Mouse (Mus musculus) inflammation-experienced regulatory T-cells, adult 6 months (primary cell): ENCODE data around the gene Npr2. TPM values are rescaled to one million over a fixed set of nuclear protein-coding genes. Genes with fewer than 3 reads are reported as not detected.

ENCODE experiments used
- ATAC-seq: one replicate; pipeline ENCODE4 v1.8.0; 2017
- polyA plus RNA-seq, 3 experiments: library from polyadenylated mRNA; unstranded; fragments of 100-300 nt; shearing (Covaris generic); gene quantifications; one replicate each; pipeline ENCODE4 v1.2.1; 2017

Gene Npr2
- polyA plus RNA-seq, 3 experiments from 2014 or later, result not detected

DNA sequence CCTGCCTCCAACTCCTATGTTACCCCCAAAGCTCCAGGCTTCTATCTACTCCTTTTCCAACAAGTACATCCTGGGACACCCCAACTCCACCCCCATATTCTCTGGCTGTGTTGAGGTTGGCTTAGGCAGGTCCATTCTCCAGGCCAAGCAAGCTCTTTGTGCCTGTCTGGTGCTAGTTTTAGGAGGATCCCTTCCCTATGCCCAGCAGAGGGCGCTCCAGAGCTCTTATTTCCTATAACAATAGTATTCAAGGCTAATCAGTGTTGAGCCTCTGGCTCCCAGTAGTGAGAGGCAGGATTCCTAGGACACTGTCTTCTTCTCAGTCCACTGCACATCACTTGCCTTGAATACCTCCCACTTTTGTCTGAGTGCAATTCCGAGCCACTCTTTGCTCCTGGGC lies 40.3 kb downstream of the Npr2 start:
- no peak for ATAC-seq

- no peak for ATAC-seq
These were observed 42.0 kb downstream of the Npr2 start for GRCm38 (mm10) chr4:43673703-43674102.

- ATAC-seq, result no peak
These were observed 43.2 kb downstream of the Npr2 start for GRCm38 (mm10) chr4:43674974-43675373.

GRCm38 (mm10) chr4:43675608-43676007 lies 43.9 kb downstream of the Npr2 start:
- no peak for ATAC-seq

- ATAC-seq, result no peak
These were observed 46.8 kb downstream of the Npr2 start for GRCm38 (mm10) chr4:43678541-43678940.

- no peak for ATAC-seq
These were observed 47.8 kb downstream of the Npr2 start for GRCm38 (mm10) chr4:43679416-43680043.

GRCm38 (mm10) chr4:43690021-43690420 lies 58.3 kb downstream of the Npr2 start:
- no peak for ATAC-seq

GRCm38 (mm10) chr4:43691026-43691425 lies 59.3 kb downstream of the Npr2 start:
- no peak for ATAC-seq

- no peak for ATAC-seq
These were observed 62.1 kb downstream of the Npr2 start for GRCm38 (mm10) chr4:43693806-43694241.

- ATAC-seq, result no peak
These were observed 62.9 kb downstream of the Npr2 start for GRCm38 (mm10) chr4:43694439-43695248.

DNA sequence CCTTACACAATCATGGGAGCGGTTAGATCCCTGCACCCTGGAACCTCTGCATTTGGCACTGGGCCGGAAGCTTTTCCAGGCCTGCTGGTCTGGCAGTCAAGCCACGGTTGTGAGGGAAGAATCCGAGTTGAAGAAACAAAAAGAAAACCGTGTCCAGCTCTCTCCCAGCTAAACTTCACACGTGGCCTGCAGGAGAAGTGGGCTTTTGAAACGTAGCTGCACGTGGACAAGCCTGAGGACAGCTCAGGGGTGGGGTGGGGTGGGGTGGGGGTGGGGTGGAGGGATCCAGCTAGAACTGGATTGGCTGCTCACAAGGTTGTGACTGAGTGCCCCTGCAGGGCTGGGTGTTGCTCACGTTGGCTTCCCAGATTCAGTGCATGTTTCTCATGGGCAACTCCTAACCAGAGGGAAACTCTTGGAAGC lies 63.5 kb downstream of the Npr2 start:
- ATAC-seq, result no peak

DNA sequence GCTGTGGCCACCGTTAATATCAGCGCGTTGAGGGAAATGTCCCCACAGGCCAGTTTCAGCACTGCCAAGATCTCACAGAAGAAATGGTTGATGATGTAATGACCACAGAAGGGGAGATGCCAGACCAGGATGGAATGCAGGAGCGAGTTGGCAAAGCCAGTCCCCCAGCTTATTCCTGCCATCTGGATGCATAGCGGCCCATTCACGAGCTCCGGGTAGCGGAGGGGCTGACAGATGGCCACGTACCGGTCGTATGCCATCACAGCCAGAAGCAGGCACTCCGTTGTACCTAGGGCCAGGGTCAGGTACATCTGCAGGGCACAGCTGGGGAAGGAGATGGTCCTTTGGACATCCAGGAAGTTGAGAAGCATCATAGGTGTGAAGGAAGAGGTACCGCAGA lies 64.8 kb downstream of the Npr2 start:
- no peak for ATAC-seq

GRCm38 (mm10) chr4:43700707-43701106 lies 69.0 kb downstream of the Npr2 start, which contains the start of gene Olfr70:
Gene Olfr70, minus strand, starts transcription at chr4:43700807.
- no peak for ATAC-seq

Other genes with a start within 250 kb of the Npr2 start
- not detected for gene Rusc2, start 250.0 kb upstream of the Npr2 start, polyA plus RNA-seq
- not detected for gene Fam166b, start 202.8 kb upstream of the Npr2 start, polyA plus RNA-seq
- 1 to 10 TPM in 1 of 3 experiments, under 1 TPM in 2; 0.29 to 1.1 (median 0.66) TPM for gene Tesk1, start 190.0 kb upstream of the Npr2 start, polyA plus RNA-seq
- 100 to 1,000 TPM in 1 of 3 experiments, 10 to 100 TPM in 2; 18.7 to 104 (median 96.4) TPM for gene Cd72, start 177.3 kb upstream of the Npr2 start, polyA plus RNA-seq
- 100 to 1,000 TPM; 142 to 164 (median 156) TPM for gene Sit1, start 148.2 kb upstream of the Npr2 start, polyA plus RNA-seq
- 10 to 100 TPM; 36.5 to 72.9 (median 72.1) TPM for gene Ccdc107, start 139.0 kb upstream of the Npr2 start, polyA plus RNA-seq
- gene Arhgef39, start 132.2 kb upstream of the Npr2 start, polyA plus RNA-seq, result 10 to 100 TPM in 1 of 3 experiments, 1 to 10 TPM in 2; 5.1 to 10.3 (median 6.2) TPM
- under 1 TPM; 0.48 to 0.84 (median 0.79) TPM for gene Car9, start 125.0 kb upstream of the Npr2 start, polyA plus RNA-seq
- gene Tpm2, start 108.2 kb upstream of the Npr2 start, polyA plus RNA-seq, result not detected
- 100 to 1,000 TPM in 1 of 3 experiments, 10 to 100 TPM in 2; 90.0 to 104 (median 99.8) TPM for gene Creb3, start 69.6 kb upstream of the Npr2 start, polyA plus RNA-seq
- gene Tln1, start 69.2 kb upstream of the Npr2 start, polyA plus RNA-seq, result 100 to 1,000 TPM in 1 of 3 experiments, 10 to 100 TPM in 2; 77.8 to 132 (median 93.7) TPM
- gene Rgp1, start 53.2 kb upstream of the Npr2 start, polyA plus RNA-seq, result 10 to 100 TPM; 12.4 to 13.5 (median 12.6) TPM
- gene Gba2, start 53.1 kb upstream of the Npr2 start, polyA plus RNA-seq, result 10 to 100 TPM; 12.8 to 14.6 (median 14.2) TPM
- gene Msmp, start 47.4 kb upstream of the Npr2 start, polyA plus RNA-seq, result not detected
- under 1 TPM in 1 of 3 experiments, not detected in 2; 0.54 TPM for gene Spag8, start 21.7 kb downstream of the Npr2 start, polyA plus RNA-seq
- 10 to 100 TPM; 30.3 to 47.5 (median 34.2) TPM for gene Hint2, start 24.5 kb downstream of the Npr2 start, polyA plus RNA-seq
- 1 to 10 TPM in 1 of 3 experiments, under 1 TPM in 2; 0.87 to 1.0 (median 0.87) TPM for gene Tmem8b, start 37.0 kb downstream of the Npr2 start, polyA plus RNA-seq
- 1 to 10 TPM; 2.8 to 3.7 (median 3.4) TPM for gene Fam221b, start 37.2 kb downstream of the Npr2 start, polyA plus RNA-seq
- gene Olfr70, start 68.9 kb downstream of the Npr2 start, polyA plus RNA-seq, result not detected
- not detected for gene Olfr71, start 78.3 kb downstream of the Npr2 start, polyA plus RNA-seq
- gene Hrct1, start 95.3 kb downstream of the Npr2 start, polyA plus RNA-seq, result not detected
- gene Spaar, start 98.1 kb downstream of the Npr2 start, polyA plus RNA-seq, result under 1 TPM in 1 of 3 experiments, not detected in 2; 0.23 TPM
- gene Olfr159, start 139.1 kb downstream of the Npr2 start, polyA plus RNA-seq, result not detected
- gene Olfr156, start 192.0 kb downstream of the Npr2 start, polyA plus RNA-seq, result not detected
- gene Olfr157, start 208.3 kb downstream of the Npr2 start, polyA plus RNA-seq, result under 1 TPM; 0.28 to 0.86 (median 0.56) TPM
- gene Olfr155, start 219.6 kb downstream of the Npr2 start, polyA plus RNA-seq, result not detected
- gene Reck, start 243.6 kb downstream of the Npr2 start, polyA plus RNA-seq, result 1 to 10 TPM; 3.6 to 6.3 (median 5.3) TPM